Mouse (Mus musculus): ENCODE results near the gene 2310057M21Rik. TPM values are rescaled to one million over a fixed set of nuclear protein-coding genes. Genes with fewer than 3 reads are reported as not detected.

2310057M21Rik gene
- polyA plus RNA-seq, 1 experiment from 2014 or later: 34.2 TPM

GRCm38 (mm10) chr7:131371470-131371860, 8.9 kb upstream of the 2310057M21Rik start:
- Histone ChIP-seq H3K27ac (ENCODE audit: low read depth, low read length) (peak overlapping the region; percentile 90), H3K4me2 (ENCODE audit: low read depth, low read length) (peak overlapping the region; percentile 75), H3K4me3 (ENCODE audit: low read depth, low read length) (peak overlapping the region; percentile 70), H3K4me1 (ENCODE audit: control insufficient read depth, insufficient read depth, low read length) (no peaks in the 10 kb centered on the region), H3K36me3 (ENCODE audit: control insufficient read depth, insufficient read depth, low read length) (no peaks in the 10 kb centered on the region), H3K9ac (replicated peaks; ENCODE audit: low read depth, low read length) (peak overlapping the region; percentile 78), H3K9me3 (ENCODE audit: control insufficient read depth, low read length) (no peaks in the 10 kb centered on the region), H3K27me3 (ENCODE audit: control insufficient read depth, insufficient read depth, low read length) (no peaks in the 10 kb centered on the region)
- WGBS: 6% methylated on average over 9 of the region's 9 CpGs
- peak; percentile 65 for ATAC-seq (ENCODE audit: low read depth)

- no peaks in the 10 kb centered on the region for H3K27me3 ChIP-seq (ENCODE audit: control insufficient read depth, insufficient read depth, low read length)
- H3K4me3 ChIP-seq (ENCODE audit: low read depth, low read length): peak within 1 kb of the TSS; percentile 70
- peak within 1 kb of the TSS; percentile 90 for H3K27ac ChIP-seq (ENCODE audit: low read depth, low read length)
- no peaks in the 10 kb centered on the region for H3K36me3 ChIP-seq (ENCODE audit: control insufficient read depth, insufficient read depth, low read length)
- peak within 1 kb of the TSS; percentile 78 for H3K9ac ChIP-seq (replicated peaks; ENCODE audit: low read depth, low read length)
- ATAC-seq (ENCODE audit: low read depth): peak; percentile 95
- H3K4me1 ChIP-seq (ENCODE audit: control insufficient read depth, insufficient read depth, low read length): no peaks in the 10 kb centered on the region
- WGBS: 6% methylated on average over 47 of the region's 47 CpGs
- H3K9me3 ChIP-seq (ENCODE audit: control insufficient read depth, low read length): no peaks in the 10 kb centered on the region
- H3K4me2 ChIP-seq (ENCODE audit: low read depth, low read length): peak within 1 kb of the TSS; percentile 75
Observed at GRCm38 (mm10) chr7:131370648-131371469, 8.3 kb upstream of the 2310057M21Rik start, which contains the start of gene Pstk. TSS of gene Pstk (plus strand) at chr7:131371141.

GRCm38 (mm10) chr7:131364131-131364530, 1.6 kb upstream of the 2310057M21Rik start:
- H3K4me3 ChIP-seq (ENCODE audit: low read depth, low read length): no peak overlapping the region
- peaks cover 10% of the 10 kb centered on the region; the same call in 1 of the 2 replicates for H3K4me1 ChIP-seq (ENCODE audit: control insufficient read depth, insufficient read depth, low read length)
- H3K9me3 ChIP-seq (ENCODE audit: control insufficient read depth, low read length): no peaks in the 10 kb centered on the region
- no peak for ATAC-seq (ENCODE audit: low read depth)
- 95% methylated on average over 8 of the region's 8 CpGs for WGBS
- H3K36me3 ChIP-seq (ENCODE audit: control insufficient read depth, insufficient read depth, low read length): no peaks in the 10 kb centered on the region
- no peak overlapping the region for H3K27ac ChIP-seq (ENCODE audit: low read depth, low read length)
- no peaks in the 10 kb centered on the region; the same call in 1 of the 2 replicates for H3K27me3 ChIP-seq (ENCODE audit: control insufficient read depth, insufficient read depth, low read length)
- H3K4me2 ChIP-seq (ENCODE audit: low read depth, low read length): no peak overlapping the region
- H3K9ac ChIP-seq (replicated peaks; ENCODE audit: low read depth, low read length): no peak overlapping the region

DNA sequence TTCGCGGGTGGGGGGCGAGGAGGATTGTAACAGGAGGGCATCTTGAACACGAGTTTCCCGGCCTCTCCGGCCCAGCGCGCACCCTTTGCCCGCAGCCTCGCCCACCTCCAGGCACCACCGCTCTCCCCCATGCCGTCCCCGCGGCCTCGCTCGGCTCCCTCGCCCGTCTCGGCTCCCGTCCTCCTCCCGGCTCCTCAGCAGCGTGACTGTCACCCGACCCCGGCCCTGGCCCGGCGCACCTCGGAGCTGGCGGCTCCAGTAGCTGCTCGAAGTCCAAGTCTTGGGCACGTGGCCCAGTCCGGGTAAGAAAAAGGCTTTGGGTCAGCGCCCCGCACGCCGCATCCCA, 317 bp downstream of the 2310057M21Rik start:
- peak overlapping the region; percentile 72 for H3K27ac ChIP-seq (ENCODE audit: low read depth, low read length)
- peaks cover 10% of the 10 kb centered on the region; the same call in 1 of the 2 replicates for H3K4me1 ChIP-seq (ENCODE audit: control insufficient read depth, insufficient read depth, low read length)
- peak; percentile 83 for ATAC-seq (ENCODE audit: low read depth)
- H3K9me3 ChIP-seq (ENCODE audit: control insufficient read depth, low read length): no peaks in the 10 kb centered on the region
- under 1% methylated on average over 35 of the region's 35 CpGs for WGBS
- H3K4me2 ChIP-seq (ENCODE audit: low read depth, low read length): peak overlapping the region; percentile 81
- H3K4me3 ChIP-seq (ENCODE audit: low read depth, low read length): peak overlapping the region; percentile 90
- peak overlapping the region; percentile 89 for H3K9ac ChIP-seq (replicated peaks; ENCODE audit: low read depth, low read length)
- peaks cover 9% of the 10 kb centered on the region for H3K36me3 ChIP-seq (ENCODE audit: control insufficient read depth, insufficient read depth, low read length)
- no peaks in the 10 kb centered on the region; the same call in 1 of the 2 replicates for H3K27me3 ChIP-seq (ENCODE audit: control insufficient read depth, insufficient read depth, low read length)

GRCm38 (mm10) chr7:131356105-131356504, 6.5 kb downstream of the 2310057M21Rik start:
- no peak overlapping the region for H3K9ac ChIP-seq (replicated peaks; ENCODE audit: low read depth, low read length)
- H3K27me3 ChIP-seq (ENCODE audit: control insufficient read depth, insufficient read depth, low read length): no peaks in the 10 kb centered on the region
- no peak overlapping the region for H3K4me3 ChIP-seq (ENCODE audit: low read depth, low read length)
- H3K9me3 ChIP-seq (ENCODE audit: control insufficient read depth, low read length): no peaks in the 10 kb centered on the region
- no peak for ATAC-seq (ENCODE audit: low read depth)
- no peak overlapping the region for H3K27ac ChIP-seq (ENCODE audit: low read depth, low read length)
- 97% methylated on average over 13 of the region's 13 CpGs for WGBS
- H3K4me2 ChIP-seq (ENCODE audit: low read depth, low read length): no peak overlapping the region
- H3K4me1 ChIP-seq (ENCODE audit: control insufficient read depth, insufficient read depth, low read length): peaks cover 2% of the 10 kb centered on the region; the same call in 1 of the 2 replicates
- H3K36me3 ChIP-seq (ENCODE audit: control insufficient read depth, insufficient read depth, low read length): peaks cover 28% of the 10 kb centered on the region

DNA sequence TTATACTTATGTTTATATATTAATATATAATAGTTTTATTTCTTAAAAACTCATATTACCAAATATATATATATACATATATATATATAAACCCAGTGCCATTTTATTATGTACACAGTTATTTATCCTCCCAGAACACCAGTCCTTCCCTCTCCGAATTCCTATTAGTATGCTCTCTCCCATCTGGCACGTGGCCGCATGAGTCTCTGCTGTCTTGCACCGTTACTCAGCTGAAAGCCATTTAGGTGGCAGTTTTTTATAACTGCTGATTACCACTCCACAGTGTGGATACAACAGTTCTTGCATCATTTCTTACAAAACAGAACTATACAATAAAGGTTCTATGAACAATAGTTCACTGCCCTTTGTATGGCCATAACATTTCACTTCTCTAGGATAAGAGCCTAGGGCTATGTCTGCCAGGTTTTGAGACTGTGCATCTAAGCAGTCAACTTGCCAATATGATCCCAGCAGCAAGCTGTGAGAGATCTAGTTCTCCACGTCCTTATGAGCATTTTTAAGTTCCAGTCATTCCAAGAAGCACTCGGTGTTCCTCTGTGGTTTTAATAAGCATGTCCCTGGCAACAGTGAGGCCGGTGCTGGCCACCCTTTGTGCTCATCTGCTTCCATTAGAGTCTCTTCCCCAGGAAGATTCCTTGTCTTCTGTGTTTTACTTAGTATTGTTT, 16.6 kb downstream of the 2310057M21Rik start:
- Histone ChIP-seq H3K9me3 (ENCODE audit: control insufficient read depth, low read length) (no peaks in the 10 kb centered on the region), H3K27ac (ENCODE audit: low read depth, low read length) (no peak overlapping the region), H3K9ac (replicated peaks; ENCODE audit: low read depth, low read length) (no peak overlapping the region), H3K4me1 (ENCODE audit: control insufficient read depth, insufficient read depth, low read length) (no peaks in the 10 kb centered on the region), H3K27me3 (ENCODE audit: control insufficient read depth, insufficient read depth, low read length) (no peaks in the 10 kb centered on the region), H3K36me3 (ENCODE audit: control insufficient read depth, insufficient read depth, low read length) (peaks cover 30% of the 10 kb centered on the region), H3K4me3 (ENCODE audit: low read depth, low read length) (no peak overlapping the region), H3K4me2 (ENCODE audit: low read depth, low read length) (no peak overlapping the region)
- no peak for ATAC-seq (ENCODE audit: low read depth)
- WGBS: 52% methylated on average over 7 of the region's 7 CpGs

DNA sequence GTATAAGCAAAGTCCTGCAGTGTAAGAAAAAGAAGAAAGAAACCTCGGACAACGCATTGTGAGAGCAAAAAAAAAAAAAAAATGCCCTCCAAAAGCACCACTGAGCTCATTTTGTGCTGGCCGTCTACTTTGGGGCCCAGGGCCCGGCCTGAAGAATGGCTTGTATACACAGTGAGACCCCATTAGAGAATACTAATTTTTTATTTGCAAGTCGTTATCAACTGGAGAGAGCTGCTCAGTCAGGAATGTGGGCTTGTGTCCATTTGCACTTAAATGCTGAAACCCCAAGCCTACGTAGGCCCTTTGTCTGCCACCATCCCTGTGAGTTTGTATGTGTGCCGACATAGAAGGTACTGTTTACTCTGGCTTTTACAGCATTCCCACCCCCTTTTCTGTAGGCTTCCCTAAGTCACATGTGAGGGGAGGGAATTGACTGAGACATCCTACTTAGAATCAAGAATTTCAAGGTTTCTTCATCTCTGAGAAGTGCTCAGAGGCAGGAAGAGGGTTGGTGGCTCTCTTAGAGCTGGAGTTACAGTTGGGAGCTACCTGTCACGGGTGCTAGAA, 25.0 kb downstream of the 2310057M21Rik start:
- Histone ChIP-seq H3K4me2 (ENCODE audit: low read depth, low read length) (no peak overlapping the region), H3K36me3 (ENCODE audit: control insufficient read depth, insufficient read depth, low read length) (peaks cover 6% of the 10 kb centered on the region; the same call in 1 of the 2 replicates), H3K27me3 (ENCODE audit: control insufficient read depth, insufficient read depth, low read length) (no peaks in the 10 kb centered on the region), H3K9me3 (ENCODE audit: control insufficient read depth, low read length) (no peaks in the 10 kb centered on the region), H3K9ac (replicated peaks; ENCODE audit: low read depth, low read length) (no peak overlapping the region), H3K27ac (ENCODE audit: low read depth, low read length) (no peak overlapping the region), H3K4me1 (ENCODE audit: control insufficient read depth, insufficient read depth, low read length) (no peaks in the 10 kb centered on the region), H3K4me3 (ENCODE audit: low read depth, low read length) (no peak overlapping the region)
- WGBS: 38% methylated on average over 8 of the region's 8 CpGs
- ATAC-seq (ENCODE audit: low read depth): no peak

GRCm38 (mm10) chr7:131333564-131333963, 29.0 kb downstream of the 2310057M21Rik start, which contains the start of gene Fam24a:
TSS of gene Fam24a (plus strand) at chr7:131333864.
- Histone ChIP-seq H3K36me3 (ENCODE audit: control insufficient read depth, insufficient read depth, low read length) (no peaks in the 10 kb centered on the region), H3K4me1 (ENCODE audit: control insufficient read depth, insufficient read depth, low read length) (no peaks in the 10 kb centered on the region), H3K27me3 (ENCODE audit: control insufficient read depth, insufficient read depth, low read length) (no peaks in the 10 kb centered on the region), H3K4me3 (ENCODE audit: low read depth, low read length) (no peak within 1 kb of the TSS), H3K9ac (replicated peaks; ENCODE audit: low read depth, low read length) (no peak within 1 kb of the TSS), H3K9me3 (ENCODE audit: control insufficient read depth, low read length) (no peaks in the 10 kb centered on the region), H3K4me2 (ENCODE audit: low read depth, low read length) (no peak within 1 kb of the TSS), H3K27ac (ENCODE audit: low read depth, low read length) (no peak within 1 kb of the TSS)
- 55% methylated on average over 1 of the region's 1 CpGs for WGBS
- ATAC-seq (ENCODE audit: low read depth): no peak
